Mouse (Mus musculus) kidney, embryonic 14.5 days (tissue): ENCODE results near the gene Ttc39b. TPM values are rescaled to one million over a fixed set of nuclear protein-coding genes. Genes with fewer than 3 reads are reported as not detected.

Source experiments
- ATAC-seq: fragments of 200-750 bp; cut with Nextera tagmentation; 2 replicates; pipeline ENCODE4 v1.8.0; 2017; ENCODE audit warnings: moderate number of reproducible peaks, mild to moderate bottlenecking, moderate TSS enrichment, moderate library complexity; ENCODE audit not compliant: low FRiP score, low TSS enrichment
- H3K27ac ChIP-seq: fragments of 300-500 bp; sonication (generic); 2 replicates; pipeline ENCODE4 v1.5.1; 2014; ENCODE audit warnings: low read depth, mild to moderate bottlenecking, low read length, moderate library complexity, mixed read lengths
- H3K27me3 ChIP-seq: fragments of 300-500 bp; sonication (generic); 2 replicates; pipeline ENCODE4 v1.6.1; 2014; ENCODE audit warnings: mild to moderate bottlenecking, low read length; ENCODE audit not compliant: control insufficient read depth, insufficient read depth
- H3K36me3 ChIP-seq: fragments of 300-500 bp; sonication (generic); 2 replicates; pipeline ENCODE4 v1.6.1; 2014; ENCODE audit warnings: low read length, mixed read lengths; ENCODE audit not compliant: control insufficient read depth, insufficient read depth
- H3K4me1 ChIP-seq: fragments of 300-500 bp; sonication (generic); 2 replicates; pipeline ENCODE4 v1.6.1; 2014; ENCODE audit warnings: low read length, mixed read lengths; ENCODE audit not compliant: control insufficient read depth, insufficient read depth
- H3K4me2 ChIP-seq: fragments of 300-500 bp; sonication (generic); replicated peaks from 2 replicates; pipeline ENCODE4 v1.6.1; 2014; ENCODE audit warnings: low read depth, mild to moderate bottlenecking, low read length
- H3K4me3 ChIP-seq: fragments of 300-500 bp; sonication (generic); 2 replicates; pipeline ENCODE4 v1.5.1; 2014; ENCODE audit warnings: mild to moderate bottlenecking, low read length
- H3K9ac ChIP-seq: fragments of 300-500 bp; sonication (generic); 2 replicates; pipeline ENCODE4 v1.6.1; 2014; ENCODE audit warnings: low read depth, mild to moderate bottlenecking, low read length, moderate library complexity
- H3K9me3 ChIP-seq: fragments of 300-500 bp; sonication (generic); 2 replicates; pipeline ENCODE4 v1.6.1; 2016; ENCODE audit warnings: low read length; ENCODE audit not compliant: control insufficient read depth
- WGBS: fragments of 180-500 bp; shearing (Covaris S2); extraction: QIAGEN DNeasy Blood & Tissue Kit; methylation state at CpG from one replicate; pipeline ENCODE4 v1.1.7; 2014; 5-methylcytosine and 5-hydroxymethylcytosine counted together
- polyA plus RNA-seq: library from polyadenylated mRNA; unstranded; fragments of >200 nt; fragmentation: Nextera tagmentation; extraction: Ambion mirVana; gene quantifications from 2 replicates; pipeline ENCODE4 v1.2.1, GENCODE M21; 2014

Ttc39b gene
- polyA plus RNA-seq, 1 experiment from 2014 or later, result 2.3 TPM

DNA sequence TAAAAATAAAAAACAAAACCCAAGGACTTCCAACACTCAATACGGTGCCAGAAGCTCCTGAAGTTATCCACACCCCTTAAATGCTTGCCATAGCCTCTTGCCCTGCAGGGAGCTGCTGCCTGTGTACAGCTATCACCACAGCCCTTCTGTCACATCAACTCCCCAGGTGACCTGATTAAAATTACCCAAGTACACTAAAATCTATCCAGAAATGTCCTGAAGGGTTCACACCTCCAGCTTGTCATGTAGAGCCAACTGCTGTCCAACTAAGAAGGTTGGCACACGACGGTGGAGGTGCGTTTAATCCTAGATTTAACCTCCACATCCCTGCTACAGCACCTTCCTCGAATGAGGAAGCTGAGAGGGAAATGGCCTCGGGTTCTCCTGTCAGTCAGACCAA lies 113.6 kb downstream of the Ttc39b start:
- no peaks in the 10 kb centered on the region for H3K9me3 ChIP-seq

GRCm38 (mm10) chr4:83206803-83207586 lies 117.1 kb downstream of the Ttc39b start:
- 61% methylated on average over 10 of the region's 10 CpGs for WGBS
- no peak for ATAC-seq

More for the DNA sequence above, 113.6 kb downstream of the Ttc39b start:
- Histone ChIP-seq H3K27me3 (no peaks in the 10 kb centered on the region), H3K4me2 (no peak overlapping the region), H3K4me1 (peaks cover 5% of the 10 kb centered on the region; the same call in 1 of the 2 replicates), H3K27ac (no peak overlapping the region), H3K36me3 (no peaks in the 10 kb centered on the region), H3K4me3 (no peak overlapping the region), H3K9ac (no peak overlapping the region)
- 82% methylated on average over 6 of the region's 6 CpGs for WGBS
- ATAC-seq, result no peak

GRCm38 (mm10) chr4:83206416-83206802 lies 117.6 kb downstream of the Ttc39b start:
- 72% methylated on average over 2 of the region's 2 CpGs for WGBS
- Histone ChIP-seq H3K36me3 (no peaks in the 10 kb centered on the region), H3K27ac (no peak overlapping the region), H3K27me3 (no peaks in the 10 kb centered on the region), H3K9me3 (no peaks in the 10 kb centered on the region), H3K4me2 (no peak overlapping the region), H3K4me3 (no peak overlapping the region), H3K4me1 (no peaks in the 10 kb centered on the region), H3K9ac (no peak overlapping the region)
- no peak for ATAC-seq

More at GRCm38 (mm10) chr4:83206803-83207586, 117.1 kb downstream of the Ttc39b start:
- H3K36me3 ChIP-seq, result no peaks in the 10 kb centered on the region
- no peak overlapping the region for H3K4me3 ChIP-seq
- H3K4me2 ChIP-seq, result no peak overlapping the region
- no peaks in the 10 kb centered on the region; the same call in 1 of the 2 replicates for H3K4me1 ChIP-seq
- H3K9me3 ChIP-seq, result no peaks in the 10 kb centered on the region
- H3K9ac ChIP-seq, result no peak overlapping the region
- no peak overlapping the region for H3K27ac ChIP-seq
- no peaks in the 10 kb centered on the region for H3K27me3 ChIP-seq

DNA sequence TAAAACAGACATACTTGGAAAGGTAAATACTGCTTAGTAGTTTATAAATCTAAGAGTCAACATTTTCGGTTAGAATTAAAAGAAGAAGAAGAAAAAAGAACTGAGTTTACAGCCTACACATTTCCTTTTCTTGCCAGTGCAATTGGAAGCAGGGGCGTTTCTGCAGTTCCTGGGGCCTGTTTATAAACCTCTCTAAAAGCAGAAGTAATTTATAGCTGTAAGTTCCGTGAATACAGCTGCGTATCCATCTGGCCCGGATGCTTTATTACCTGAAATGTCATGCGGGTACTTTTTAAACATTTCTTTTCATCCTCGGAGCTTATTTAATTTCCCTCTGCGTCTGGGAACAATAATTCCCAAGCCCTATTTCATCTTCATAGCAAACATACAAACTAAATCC lies 124.7 kb downstream of the Ttc39b start:
- Histone ChIP-seq H3K4me2 (no peak overlapping the region), H3K4me3 (no peak overlapping the region)
- 28% methylated on average over 8 of the region's 8 CpGs for WGBS

DNA sequence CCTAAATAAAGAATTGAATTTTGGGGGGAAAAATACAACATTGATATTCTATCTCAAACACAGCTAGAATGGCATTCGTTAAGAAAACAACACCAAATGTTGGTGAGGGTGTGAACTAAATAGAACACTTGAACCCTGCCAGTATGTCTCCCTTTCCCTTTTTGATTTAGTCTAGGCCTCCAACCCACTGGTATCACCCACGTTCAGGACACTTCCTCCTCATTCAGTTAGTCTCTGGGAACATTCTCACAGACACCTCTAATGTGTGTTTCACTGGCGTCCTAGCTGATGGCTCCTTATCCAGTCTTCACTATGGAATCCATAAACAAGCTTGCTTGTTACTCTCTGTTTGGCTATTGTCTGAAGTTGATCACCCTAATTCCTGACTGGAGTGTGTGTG lies 125.9 kb downstream of the Ttc39b start:
- ATAC-seq, result no peak
- H3K36me3 ChIP-seq, result no peaks in the 10 kb centered on the region
- no peaks in the 10 kb centered on the region for H3K9me3 ChIP-seq
- WGBS, result 87% methylated on average over 3 of the region's 3 CpGs
- H3K4me3 ChIP-seq, result no peak overlapping the region
- H3K27me3 ChIP-seq, result no peaks in the 10 kb centered on the region
- 0 out of 2 replicates have a peak overlapping the region, but pooled peaks have one; percentile 17 for H3K27ac ChIP-seq
- no peak overlapping the region for H3K4me2 ChIP-seq
- H3K4me1 ChIP-seq, result peaks cover 4% of the 10 kb centered on the region; the same call in 1 of the 2 replicates
- H3K9ac ChIP-seq, result no peak overlapping the region

More for the DNA sequence above, 124.7 kb downstream of the Ttc39b start:
- no peaks in the 10 kb centered on the region for H3K36me3 ChIP-seq
- no peak overlapping the region for H3K27ac ChIP-seq
- H3K27me3 ChIP-seq, result no peaks in the 10 kb centered on the region
- H3K9me3 ChIP-seq, result no peaks in the 10 kb centered on the region
- H3K4me1 ChIP-seq, result peaks cover 4% of the 10 kb centered on the region; the same call in 1 of the 2 replicates
- ATAC-seq, result no peak
- no peak overlapping the region for H3K9ac ChIP-seq

GRCm38 (mm10) chr4:83189736-83190135 lies 134.3 kb downstream of the Ttc39b start:
- Histone ChIP-seq H3K27ac (no peak overlapping the region), H3K36me3 (no peaks in the 10 kb centered on the region), H3K4me1 (no peaks in the 10 kb centered on the region), H3K4me3 (no peak overlapping the region), H3K27me3 (no peaks in the 10 kb centered on the region), H3K9ac (no peak overlapping the region), H3K4me2 (no peak overlapping the region), H3K9me3 (no peaks in the 10 kb centered on the region)
- ATAC-seq, result no peak
- 81% methylated on average over 2 of the region's 2 CpGs for WGBS

DNA sequence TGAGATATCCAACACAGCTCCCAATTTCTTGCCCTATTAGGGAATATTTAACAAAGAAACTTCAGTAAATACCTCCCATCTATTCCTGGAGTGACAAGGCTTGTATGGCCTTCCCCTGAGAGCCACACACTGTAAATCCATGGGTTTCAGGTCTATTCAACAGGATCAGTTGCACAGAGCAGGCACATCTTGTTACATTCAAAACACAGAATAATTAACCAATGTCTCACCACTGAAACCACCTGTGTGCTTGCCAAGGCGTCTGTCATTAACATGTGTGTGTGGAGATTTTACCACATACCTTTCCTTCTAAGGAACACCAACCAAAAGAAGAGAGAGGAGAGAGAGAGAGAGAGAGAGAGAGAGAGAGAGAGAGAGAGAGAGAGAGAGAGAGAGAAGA lies 136.7 kb downstream of the Ttc39b start:
- Histone ChIP-seq H3K9me3 (no peaks in the 10 kb centered on the region), H3K4me2 (no peak overlapping the region), H3K27ac (no peak overlapping the region), H3K9ac (no peak overlapping the region), H3K4me3 (no peak overlapping the region), H3K36me3 (no peaks in the 10 kb centered on the region), H3K27me3 (no peaks in the 10 kb centered on the region), H3K4me1 (peaks cover 5% of the 10 kb centered on the region)
- WGBS, result 68% methylated on average over 1 of the region's 1 CpGs
- ATAC-seq, result no peak

DNA sequence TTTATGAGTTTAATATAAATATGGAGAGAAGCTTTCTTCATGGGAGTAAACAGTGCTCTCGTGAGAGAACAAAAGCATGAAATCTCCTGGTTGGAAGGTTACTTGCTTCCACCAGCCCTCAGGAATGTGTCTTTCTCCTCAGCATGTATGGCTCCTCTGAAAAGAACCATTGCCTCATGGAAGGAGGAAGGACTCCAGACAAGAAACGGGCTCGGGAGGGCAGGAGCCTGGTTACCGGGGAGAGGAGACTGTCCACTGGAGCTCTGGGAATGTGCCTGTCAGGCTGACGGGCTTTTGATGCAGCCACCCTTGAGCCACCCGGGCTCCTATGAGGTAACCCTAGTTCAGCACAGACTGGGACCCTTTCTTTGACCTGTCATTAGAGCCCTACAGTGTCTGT lies 137.6 kb downstream of the Ttc39b start:
- ATAC-seq, result no peak
- 40% methylated on average over 6 of the region's 6 CpGs for WGBS
- no peak overlapping the region for H3K27ac ChIP-seq

GRCm38 (mm10) chr4:83183288-83183930 lies 140.6 kb downstream of the Ttc39b start:
- WGBS, result 38% methylated on average over 9 of the region's 9 CpGs

More for the DNA sequence above, 137.6 kb downstream of the Ttc39b start:
- H3K4me3 ChIP-seq, result no peak overlapping the region
- no peaks in the 10 kb centered on the region for H3K27me3 ChIP-seq
- H3K36me3 ChIP-seq, result no peaks in the 10 kb centered on the region
- peaks cover 11% of the 10 kb centered on the region for H3K4me1 ChIP-seq
- H3K4me2 ChIP-seq, result no peak overlapping the region
- no peak overlapping the region for H3K9ac ChIP-seq
- H3K9me3 ChIP-seq, result no peaks in the 10 kb centered on the region

More at GRCm38 (mm10) chr4:83183288-83183930, 140.6 kb downstream of the Ttc39b start:
- Histone ChIP-seq H3K9ac (no peak overlapping the region), H3K4me1 (peaks cover 11% of the 10 kb centered on the region), H3K27me3 (no peaks in the 10 kb centered on the region), H3K4me3 (no peak overlapping the region), H3K36me3 (no peaks in the 10 kb centered on the region), H3K27ac (no peak overlapping the region), H3K4me2 (no peak overlapping the region), H3K9me3 (no peaks in the 10 kb centered on the region)
- peak; percentile 71 for ATAC-seq
